Mouse (Mus musculus) cerebellum, adult 11 months (tissue): ENCODE measurements around the gene Agap1.
"Not testable (repeated sequence)": the region's sequence is repeated elsewhere in the genome, so short reads cannot be mapped to it uniquely, and the experiment has no call there.

Experiments used
- DNase-seq: peaks from one replicate; pipeline ENCODE4 v3.0.0; 2022

Agap1 gene

DNA sequence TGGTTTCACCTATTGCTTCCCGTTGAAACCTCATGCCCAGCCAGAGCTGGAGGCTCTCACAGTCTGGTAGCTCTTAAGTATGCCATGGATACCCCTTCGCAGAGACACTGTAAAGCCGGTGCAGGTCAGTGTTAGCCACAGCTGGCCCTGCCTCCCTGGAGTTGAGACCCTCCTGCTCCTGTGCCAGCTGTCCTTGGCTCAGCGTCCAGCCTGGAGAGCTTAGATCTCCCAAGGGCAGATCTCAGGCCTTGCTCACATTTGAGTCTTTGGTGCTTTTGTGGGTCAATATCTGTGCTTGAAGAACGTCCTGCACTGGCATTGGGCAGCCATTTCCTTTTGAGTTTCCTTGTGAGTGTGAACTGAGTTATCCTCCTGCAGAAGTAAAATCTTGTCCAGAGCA lies 7.3 kb downstream of the Agap1 start:
- no peak for DNase-seq

DNA sequence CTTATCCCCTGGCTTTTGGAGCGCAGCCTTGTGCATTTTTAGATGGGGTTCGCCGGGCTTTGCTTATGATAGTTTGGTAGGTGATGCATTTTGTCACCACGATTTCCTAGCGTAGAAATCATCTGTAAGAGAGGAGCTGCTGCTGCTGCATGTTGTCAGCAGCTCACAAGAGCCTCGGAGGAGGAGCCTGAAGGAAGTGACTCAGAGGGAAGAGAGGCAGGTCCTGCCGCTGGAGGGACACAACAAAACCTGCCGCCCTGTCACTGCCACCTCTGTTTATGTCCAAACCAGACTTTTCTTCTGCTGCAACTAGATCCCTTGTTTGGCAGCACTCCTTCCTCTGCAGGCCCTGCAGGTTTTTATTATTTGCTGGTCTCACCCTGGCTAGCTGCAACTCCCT lies 8.5 kb downstream of the Agap1 start:
- no peak for DNase-seq

DNA sequence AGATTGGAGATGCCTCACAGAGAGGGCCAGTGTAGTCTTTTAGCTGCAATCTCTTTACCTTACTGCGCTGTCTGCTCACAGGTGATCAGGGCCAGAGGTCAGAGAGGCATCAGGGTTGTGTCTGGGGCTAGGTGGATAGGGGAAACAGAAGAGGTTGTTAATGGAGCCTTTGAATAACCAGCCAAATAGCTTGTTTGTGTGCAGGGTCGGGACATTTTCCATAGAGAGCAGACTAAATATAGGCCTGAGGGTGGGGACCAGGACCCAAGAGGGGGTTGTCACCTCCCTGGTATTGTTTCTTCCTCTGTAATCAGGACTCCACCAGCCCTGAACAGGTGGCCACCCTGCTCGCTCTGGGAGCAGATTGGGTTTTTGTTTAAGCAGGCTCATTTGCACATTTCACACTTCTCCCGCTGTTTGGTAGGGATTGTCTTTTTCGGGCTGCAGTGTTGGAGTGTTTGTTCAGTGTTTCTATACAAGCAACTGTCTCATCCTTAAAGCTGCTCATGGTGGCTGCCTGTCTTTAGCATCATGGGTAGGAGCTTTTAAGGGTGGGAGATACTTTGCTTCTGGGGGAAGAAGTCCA lies 10.9 kb downstream of the Agap1 start:
- no peak for DNase-seq

DNA sequence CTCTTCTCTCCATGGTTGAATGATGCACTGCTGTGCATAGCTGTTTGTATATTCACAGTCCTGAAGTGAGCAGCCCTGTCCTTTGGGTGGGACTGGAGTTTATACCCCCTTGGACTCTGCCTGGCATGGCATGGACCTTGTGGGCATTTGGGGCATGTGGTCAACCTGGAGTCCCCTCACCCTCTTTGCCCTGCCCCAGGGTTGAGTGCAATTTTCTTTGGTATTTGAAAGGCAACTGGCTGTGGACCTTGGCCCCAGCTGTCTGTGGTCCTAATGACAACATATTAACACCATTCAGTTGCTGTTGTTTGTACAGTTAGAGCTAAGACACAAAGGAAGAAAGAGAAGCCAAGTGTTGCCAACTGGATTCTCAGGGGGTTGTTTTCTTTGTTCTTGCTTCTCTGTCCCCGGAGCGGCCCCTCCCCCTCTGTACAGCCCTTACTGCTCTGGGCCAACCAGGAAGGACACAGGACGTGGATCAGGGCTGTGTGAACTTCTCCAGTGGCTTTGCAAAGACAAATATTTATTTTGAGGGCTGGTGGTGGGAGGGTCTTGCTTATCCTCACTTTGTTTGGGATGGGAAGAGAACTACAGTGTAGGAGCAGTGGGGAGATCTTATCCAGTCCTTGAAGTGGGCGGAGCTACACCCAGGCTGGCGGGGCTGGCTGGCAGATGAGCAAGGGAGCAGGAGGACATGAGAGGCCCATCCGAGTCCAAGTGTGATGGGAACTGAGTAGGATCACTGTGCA lies 12.9 kb downstream of the Agap1 start:
- no peak for DNase-seq

DNA sequence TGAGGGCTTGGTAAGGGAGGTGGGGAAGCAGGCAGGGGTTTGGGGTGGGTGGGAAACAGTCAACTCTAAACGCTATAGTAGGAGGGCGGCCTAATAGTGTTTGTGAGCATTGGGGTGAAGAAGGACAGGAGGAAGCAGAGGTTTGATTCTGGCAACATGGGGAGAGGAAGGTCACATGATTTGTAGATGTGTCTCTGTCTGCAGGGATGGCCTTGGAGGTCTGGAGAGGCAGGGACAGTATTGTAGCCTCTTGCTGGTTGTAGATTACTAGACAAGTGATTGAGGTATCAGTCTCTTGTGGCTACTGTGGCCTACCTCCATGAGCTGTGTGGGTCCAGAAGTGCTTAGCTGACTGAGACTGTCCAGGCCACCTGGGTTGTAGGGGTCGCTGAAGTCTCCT lies 13.5 kb downstream of the Agap1 start:
- DNase-seq: no peak

DNA sequence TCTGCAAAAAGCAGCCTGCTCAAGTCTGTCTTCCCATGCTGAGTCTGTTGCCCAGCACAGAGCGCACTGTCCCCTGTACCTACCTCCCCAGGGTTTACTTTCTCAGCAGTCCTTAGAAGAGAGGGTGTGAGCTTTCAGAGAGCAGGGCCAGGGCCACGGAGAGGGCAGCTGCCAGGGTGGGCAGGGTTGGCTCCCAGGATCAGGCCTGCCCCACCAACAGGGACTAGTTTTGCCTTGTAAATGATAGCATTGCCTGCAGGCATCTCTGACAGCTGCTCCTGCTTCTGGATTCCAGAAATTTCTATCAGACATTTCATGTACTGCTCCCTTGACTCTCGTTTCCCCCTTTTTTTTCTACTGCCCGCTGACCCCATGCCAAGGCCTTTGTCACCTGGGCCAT lies 16.8 kb downstream of the Agap1 start:
- DNase-seq: no peak

DNA sequence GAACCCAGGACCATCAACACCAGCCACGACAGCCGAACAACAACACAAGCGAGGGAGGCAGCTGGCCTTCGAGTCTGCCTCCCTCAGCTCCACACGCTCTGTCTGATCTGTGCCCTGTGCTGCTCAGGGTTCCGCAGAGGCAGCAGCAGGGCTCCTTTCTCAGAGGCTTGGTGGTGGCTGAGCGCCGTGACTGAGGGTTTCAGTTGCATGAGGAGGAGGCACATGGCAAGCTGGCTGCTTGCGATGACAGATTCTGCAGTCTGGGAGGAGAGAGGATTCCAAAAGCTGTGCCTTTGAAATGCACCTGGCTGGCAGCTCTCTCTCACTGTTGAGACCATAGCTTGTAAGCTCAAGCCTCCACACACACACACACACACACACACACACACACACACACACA lies 17.3 kb downstream of the Agap1 start:
- DNase-seq: no peak

DNA sequence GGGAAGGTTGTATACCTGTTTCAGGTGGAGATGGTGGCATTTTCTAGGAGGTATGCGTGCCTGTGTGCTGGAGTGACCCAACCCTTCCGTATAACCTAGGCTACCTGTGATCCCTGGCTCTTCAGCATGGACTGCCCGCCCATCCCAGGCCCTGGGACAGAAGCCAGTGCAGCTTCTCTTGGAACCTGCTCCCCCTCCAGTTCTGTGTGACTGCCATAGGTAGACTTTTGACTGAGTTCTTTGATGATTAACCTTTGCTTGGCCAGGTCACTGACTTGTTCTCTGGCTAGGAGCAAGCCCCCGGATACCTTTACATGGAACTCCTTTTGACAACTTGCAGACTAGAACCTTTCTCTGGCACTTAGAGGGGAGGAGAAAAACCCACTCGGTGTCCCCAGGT lies 19.3 kb downstream of the Agap1 start:
- no peak for DNase-seq

DNA sequence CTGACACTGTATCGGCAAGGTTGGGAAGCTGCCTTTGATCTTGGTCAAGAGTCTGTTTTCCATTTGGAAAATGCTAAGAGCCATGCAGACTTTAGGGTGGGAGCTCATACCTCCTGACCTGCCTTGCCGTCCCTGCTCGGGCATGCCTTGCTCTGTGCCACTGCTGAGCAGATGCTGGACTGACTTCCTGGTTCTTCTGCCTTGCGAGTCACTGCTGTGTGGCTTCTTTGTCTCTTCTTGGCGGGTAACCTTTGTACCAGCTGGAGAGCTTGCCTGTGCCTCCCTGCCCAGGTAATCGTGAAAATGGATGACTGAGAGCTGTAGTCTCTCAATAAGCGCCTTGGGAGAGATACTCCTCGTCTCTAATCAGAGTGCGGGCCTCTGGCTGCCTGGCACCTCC lies 20.2 kb downstream of the Agap1 start:
- DNase-seq: no peak

DNA sequence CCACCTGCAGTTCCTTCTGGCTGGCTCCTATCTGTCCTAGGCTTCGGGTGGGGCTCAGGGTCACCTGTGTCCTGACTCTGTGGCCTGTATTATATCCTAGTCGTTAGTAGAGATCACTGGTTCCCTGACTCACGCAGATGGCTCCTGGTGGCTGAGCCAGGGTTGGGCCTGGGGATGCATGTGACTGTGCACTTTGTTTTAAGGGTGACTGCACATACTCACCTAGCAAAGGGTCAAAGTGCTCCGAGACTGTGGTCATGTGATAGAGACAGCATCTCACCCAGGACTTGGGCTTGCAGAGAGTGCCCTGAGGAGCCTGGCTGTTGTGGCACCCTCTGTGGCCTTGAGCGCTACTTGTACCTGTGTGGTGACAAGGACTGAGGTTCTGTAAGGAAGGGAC lies 22.4 kb downstream of the Agap1 start:
- no peak for DNase-seq

DNA sequence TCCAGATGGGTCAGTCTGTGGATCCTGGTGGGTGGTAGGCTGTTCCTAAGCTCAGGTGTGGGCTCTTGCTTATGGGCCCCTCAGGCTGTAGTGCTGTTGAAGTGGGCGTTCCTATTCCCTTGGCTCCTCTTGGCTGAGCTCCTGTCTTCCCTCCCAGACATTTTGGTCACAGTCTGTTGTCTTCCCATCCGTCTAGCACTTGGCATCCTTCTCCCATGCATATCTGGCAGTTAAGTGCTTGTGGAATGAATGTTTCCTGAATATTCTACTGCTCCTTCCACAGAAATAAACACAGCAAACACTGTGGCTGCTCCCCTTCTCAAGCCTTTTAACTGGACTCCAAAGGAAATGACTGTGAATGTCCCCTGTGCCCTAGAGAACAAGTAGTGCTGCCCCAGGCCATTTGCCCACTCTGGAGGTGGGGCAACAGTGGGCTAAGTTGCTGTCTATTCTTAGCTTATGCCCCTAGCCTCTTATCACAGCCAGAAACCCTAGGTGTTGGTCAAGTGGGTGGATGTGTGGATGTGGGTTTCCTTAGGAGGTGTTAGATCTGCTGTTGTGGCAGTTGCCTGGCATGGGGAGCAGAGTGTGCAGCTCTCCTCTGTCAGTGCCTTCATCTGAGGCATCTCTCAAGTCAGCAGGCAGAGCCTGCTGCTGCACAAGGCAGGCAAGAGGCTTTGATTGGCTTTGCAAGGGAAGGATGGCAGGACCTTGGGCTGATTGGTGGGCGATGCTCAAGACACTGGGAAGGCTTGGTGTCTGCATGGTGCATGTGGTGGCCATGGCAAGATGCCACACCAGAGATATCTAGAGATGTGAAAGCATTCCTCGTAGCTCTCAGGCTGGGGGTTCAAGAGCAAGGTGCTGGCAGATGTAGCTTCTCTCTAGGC lies 24.2 kb downstream of the Agap1 start:
- DNase-seq: no peak

DNA sequence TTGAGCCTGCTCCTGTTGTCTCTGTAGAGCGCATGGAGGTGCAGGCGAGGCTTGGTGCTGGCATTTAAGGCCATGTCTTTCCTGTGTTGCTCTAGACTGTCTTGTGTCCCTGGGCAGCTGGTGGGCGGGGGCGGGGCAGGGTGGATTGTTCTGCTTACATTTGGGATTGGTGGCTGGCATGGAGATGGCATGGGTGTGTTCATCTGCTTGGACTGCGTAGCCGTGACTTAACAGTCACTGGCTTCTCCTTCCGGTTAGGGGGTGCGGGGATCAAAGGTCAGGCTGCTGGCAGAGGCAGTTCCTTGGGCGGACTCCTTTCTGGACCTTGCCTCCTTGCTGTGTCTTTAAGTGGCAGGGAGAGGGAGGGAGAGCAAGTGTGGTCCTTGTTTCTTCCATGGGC lies 26.5 kb downstream of the Agap1 start:
- DNase-seq: no peak

DNA sequence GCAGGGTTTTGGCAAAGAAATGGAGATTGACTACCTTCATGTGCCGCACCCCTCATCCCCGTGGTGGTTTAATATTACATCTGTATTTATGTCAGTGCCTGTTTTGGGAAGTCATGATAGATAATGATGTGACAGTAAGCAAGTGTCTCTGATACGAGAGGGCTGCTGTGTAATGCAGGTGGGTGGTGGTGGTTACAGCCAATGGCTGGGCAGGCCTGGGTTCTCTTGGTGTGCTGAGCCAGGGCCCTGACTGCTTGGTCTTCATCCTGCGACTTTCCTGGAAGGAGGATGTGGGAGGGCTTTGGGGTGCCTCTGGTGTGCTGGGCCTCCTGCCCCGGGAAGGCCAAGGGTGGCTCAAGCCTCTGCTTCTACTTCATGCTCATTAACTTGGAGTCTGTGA lies 28.2 kb downstream of the Agap1 start:
- no peak for DNase-seq

DNA sequence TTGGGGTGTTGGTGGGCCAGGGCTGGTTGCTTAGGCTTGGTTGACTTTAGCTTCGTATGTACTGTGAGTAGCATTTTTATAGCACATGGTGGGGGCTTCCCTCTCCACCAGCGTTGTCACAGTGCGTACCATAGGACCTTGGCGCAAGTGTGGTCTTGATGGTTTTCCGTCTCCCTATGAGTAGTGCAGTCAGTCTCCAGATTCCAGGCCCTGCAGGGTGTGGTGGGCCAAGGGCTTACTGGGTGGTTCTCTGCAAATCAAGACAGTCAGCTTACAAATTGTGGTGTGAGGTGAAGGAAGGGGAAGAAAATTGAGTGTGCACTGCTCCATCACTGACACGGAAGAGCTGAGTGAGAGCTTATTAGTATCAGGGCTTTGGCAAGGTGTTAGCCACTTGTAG lies 32.3 kb downstream of the Agap1 start:
- DNase-seq: no peak

DNA sequence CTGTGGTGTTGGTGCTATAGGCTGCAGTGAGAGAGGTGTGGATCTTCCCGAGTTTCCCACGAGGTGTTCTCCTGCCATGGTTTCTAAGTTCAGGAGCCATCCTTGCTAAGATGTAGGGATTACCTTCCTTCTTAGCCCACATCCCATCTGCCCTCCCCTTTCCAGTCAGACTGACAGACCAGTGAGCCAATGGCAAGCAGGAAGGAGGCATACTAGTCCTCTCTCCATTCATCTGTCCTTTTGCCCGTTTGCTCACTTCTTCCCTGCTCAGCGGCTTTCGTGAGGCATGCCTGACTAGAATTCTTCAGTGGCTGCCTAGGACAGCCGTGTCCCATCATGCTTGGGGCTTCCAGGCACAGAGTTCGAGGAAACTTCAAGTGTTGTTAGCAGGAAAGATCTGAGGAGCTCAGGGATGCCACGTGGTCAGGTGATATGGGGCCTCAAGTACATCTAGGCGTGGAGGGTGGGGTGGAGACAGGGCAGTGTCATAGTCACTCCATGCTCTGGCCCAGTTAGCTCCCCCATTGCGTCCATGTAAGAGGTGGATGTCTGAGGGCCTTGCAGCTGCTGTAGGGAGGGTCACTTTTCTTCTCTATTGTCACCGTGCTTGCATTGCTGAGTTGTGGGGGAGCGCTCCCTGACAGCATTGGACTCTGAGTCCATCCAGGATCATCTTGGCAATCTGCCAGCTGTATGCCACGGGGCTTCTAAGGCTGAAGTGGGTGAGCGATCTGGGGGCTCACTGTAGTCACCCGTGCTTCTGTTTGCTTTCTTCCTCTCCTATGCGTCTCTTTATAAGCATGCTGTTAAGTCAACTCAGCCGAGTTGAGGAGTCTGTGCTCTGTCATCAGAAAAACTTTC lies 34.7 kb downstream of the Agap1 start:
- DNase-seq: no peak

DNA sequence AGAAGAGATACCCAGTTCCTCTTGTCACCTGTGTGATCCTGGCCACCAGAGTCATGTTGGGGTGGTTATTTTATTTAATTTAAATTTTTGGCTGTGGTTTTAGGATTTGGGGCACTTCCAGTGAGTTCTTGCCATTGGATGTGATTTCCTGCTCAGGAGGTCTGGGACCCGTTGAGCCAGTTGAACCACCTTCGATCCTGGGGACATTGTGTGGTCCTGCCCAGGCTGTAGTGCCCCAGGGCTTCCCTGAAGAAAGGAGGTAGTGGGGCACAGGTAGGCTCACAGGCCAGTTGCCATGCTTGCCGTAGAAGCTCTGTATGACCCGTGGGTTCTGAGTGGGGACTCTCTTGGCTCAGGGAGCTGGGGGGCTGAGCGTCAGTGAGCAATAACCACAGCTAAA lies 38.6 kb downstream of the Agap1 start:
- DNase-seq: no peak

DNA sequence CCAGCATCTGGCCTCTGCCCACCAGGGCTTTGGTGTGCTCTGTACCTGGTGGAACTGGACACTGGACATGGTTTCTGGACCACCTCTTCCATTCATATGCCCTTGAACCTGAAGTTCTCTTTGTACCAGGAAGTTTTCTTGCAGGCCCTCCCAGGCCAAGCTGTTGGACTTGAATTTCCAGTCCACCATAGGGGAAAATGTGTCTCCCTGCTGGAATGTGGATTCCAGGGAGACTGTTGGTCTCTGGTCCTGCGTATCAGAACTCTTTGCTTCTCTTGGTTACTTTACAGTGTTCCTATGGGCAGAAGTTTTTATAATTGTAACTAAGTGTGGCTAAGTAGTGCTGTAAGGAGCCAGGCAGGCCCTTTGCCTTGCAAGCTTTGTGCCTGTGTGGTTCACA lies 40.2 kb downstream of the Agap1 start:
- DNase-seq: no peak

DNA sequence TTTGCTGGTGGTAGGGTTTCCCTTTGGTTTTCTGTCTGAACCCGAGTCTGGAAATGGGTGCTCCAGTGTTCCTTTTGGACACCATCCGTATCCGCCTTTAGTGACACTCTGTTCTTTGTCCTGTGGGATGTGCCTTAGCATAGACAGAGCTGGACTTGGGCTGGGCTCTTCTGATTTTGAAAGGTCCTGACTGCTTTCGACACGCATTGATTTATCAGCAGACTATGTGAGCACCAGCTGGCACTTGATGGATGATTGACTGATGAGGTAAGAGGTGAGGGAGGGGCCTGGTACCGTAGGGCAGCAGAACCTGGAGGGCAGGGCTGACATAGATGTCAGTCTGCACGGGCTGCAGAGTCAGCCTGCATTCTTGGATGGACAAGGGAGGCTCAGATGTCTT lies 41.6 kb downstream of the Agap1 start:
- DNase-seq: no peak

DNA sequence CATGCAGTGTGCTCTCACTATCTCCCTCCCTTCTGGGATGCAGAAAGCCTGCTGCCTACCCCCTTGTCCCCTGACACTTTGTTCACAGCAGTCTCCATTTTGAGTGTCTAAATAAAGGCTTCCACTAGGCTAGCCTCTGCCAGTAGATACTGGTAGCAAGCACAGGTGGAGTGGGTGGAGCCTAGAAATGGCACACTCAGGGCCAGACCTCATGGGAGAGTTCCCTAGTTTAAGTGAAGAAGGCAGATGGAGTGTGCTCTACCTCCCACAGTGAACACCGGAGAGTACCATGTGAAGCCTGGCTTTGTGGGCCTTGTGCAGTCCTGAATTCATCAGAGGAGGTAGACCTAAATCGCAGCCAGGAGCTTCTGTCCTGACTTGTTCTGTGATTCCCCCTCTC lies 46.3 kb downstream of the Agap1 start:
- DNase-seq: peak; percentile 63

DNA sequence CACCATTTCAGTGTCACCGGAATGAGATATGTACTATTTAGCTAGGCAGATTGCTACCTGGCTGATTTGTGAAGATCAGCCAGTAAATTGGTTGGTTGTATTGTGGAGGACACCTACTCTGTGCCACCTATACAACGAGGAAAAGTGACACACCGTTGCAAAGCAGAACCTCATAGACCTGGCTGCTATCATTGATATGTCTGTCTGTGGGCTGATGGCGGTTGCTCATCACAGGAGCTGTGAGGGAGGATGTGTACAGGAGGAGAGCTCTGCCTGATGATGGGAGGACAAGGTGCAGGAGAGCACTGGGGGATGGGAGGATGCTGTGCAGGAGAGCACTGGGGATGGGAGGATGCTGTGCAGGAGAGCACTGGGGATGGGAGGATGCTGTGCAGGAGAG lies 46.7 kb downstream of the Agap1 start:
- no peak for DNase-seq

DNA sequence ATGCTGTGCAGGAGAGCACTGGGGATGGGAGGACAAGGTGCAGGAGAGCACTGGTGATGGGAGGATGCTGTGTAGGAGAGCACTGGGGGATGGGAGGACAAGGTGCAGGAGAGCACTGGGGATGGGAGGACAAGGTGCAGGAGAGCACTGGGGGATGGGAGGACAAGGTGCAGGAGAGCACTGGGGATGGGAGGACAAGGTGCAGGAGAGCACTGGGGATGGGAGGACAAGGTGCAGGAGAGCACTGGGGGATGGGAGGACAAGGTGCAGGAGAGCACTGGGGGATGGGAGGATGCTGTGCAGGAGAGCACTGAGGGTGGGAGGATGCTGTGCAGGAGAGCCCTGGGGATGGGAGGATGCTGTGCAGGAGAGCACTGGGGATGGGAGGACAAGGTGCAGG lies 47.3 kb downstream of the Agap1 start:
- not testable (repeated sequence) for DNase-seq

DNA sequence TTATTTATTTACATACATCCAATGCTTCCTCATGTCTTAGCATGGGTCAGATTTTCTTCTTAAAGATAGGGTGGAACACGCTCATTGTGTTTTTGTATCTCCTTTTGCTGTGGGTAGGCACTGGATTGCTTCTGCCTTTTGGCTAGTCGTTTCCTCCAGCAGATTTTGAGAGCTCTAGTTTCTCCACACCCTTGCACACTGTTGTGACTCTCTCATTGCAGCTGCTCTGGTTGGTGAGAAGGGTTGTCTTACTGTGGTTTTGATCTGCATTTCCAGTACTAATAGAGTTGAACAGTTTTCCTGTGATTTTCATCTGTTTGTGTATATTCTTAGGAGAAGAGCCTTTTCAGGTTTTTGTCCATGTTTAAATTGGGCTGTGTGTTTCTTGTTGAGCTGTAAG lies 54.6 kb downstream of the Agap1 start:
- no peak for DNase-seq

DNA sequence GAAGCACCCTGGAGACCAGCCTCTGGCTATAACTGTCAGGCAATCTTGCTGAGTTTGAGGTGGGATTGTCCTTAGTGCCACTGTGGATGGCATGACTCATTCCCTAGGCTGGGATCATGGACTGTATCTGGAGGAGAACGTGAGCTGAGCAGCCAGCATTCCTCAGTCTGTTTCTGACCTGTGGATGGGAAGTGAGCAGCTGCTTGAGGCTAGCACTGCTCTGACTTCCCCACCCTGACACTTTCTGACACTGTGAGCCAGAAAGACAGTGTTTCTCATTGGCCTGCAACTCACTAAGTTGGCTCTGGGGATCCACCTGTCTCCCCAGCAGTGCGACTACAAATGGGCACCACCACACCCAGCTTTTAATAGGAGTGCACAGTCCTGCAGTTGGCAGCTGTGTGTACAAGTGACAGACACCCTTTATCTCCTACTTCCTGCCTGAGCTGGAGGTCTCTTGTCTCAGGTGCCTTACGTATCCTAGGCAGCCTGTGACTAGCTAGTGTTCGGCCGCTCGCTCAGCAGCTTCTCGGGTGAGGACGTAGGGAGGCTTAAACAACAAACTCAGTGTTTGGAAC lies 55.2 kb downstream of the Agap1 start:
- no peak for DNase-seq
